Mouse (Mus musculus): ENCODE measurements around the gene Yju2.

The Yju2 gene

DNA sequence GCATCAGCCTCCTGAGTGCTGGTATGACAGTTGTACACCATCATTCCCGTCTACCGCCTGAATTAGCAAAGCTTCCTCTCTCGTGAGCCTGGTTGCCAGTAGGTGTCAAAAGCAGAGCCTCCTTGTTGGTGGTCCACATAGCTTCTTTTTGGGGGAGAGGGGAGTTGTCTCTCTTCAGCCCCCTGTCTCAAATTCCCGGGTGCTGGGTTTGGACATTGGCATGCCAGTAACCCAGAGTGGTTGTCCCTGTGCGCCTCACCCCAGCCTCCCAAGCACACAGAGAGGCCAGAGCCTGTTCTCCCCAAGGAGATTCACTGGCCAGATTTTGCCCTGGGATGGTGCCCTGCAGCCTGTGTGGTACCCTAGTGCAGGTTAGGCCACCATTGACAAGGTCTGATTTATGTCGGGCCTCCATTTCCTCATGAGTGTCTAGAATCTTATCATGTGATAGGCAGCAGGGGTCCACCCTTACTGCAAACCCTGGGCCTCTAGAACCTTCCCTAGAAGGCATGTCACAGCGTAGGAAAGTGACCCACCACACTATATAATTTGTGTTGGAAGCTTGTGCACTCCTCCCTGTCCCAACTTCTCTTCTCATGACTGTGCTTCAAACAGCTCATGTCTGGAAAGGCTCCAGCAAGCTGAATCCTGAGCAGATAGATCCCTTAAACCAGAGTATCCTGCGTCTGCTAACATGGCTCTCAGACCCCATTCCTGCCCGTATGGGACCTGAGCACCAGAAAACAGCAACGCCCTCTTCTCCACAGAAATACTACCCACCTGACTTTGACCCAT, 1.2 kb downstream of the Yju2 start:
- DNase-seq (ENCODE audit: low spot score in 2 of 2) = no peak

DNA sequence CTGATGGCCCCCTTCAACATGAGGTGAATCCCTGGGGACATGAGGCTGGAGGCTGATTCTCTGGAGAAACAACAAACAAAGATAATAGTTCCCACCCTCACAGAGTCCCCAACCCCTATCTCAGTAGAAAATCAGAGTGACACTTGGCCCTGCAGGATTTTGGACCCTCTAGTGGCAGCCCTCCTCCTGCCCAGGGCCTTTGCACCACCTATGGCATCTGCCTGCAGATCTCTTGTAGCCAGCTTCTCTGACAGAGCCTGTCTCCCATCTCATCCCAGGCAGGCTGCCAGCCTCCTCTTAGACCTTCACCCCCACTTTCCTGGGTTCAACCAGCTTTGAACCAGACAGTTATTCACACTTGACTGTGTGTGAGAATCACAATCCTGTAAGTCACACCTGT, 1.9 kb downstream of the Yju2 start:
- DNase-seq (ENCODE audit: low spot score in 2 of 2) = no peak

DNA sequence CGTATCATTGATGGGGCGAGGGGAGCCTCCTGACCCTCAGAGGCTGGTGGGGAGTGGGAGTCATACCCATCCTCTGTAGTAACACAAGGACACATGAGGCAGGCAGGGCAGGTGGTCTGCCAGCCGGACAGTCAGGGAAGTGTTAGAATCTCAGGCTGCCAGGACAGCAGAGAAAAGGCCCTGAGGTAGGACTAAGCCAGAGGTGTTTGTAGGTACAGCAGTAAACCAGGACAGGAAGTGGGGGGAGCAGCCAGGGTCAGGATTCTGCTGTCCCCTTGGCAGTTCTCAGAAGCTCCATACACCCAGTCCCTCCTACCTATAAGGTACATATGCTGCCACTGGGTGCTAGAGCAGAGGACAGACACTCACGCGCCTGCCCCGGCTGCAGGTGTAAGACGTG, 2.7 kb downstream of the Yju2 start:
- peak in 1 of 2 experiments; percentile 4 for DNase-seq (ENCODE audit: low spot score in 2 of 2)

DNA sequence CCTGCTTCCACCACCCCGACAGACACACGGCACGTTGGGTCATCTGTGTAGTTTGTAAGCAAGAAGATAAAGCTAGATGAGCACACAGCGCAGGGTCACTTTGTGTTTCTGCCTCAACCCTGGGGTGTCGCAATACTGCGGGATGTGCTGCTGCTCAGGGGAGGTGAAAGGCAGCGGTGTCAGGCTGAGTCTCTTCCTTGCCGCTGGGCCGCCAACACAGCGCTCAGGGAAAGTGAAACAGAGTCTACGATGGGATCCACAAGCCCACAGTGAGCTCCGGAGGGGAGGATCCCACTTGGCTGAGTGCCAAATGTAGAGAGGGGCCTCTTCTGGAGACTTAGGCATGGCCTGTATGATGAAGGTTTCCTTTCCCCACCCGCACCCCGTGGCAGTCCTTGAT, 4.3 kb downstream of the Yju2 start:
- no peak for DNase-seq (ENCODE audit: low spot score in 2 of 2)

DNA sequence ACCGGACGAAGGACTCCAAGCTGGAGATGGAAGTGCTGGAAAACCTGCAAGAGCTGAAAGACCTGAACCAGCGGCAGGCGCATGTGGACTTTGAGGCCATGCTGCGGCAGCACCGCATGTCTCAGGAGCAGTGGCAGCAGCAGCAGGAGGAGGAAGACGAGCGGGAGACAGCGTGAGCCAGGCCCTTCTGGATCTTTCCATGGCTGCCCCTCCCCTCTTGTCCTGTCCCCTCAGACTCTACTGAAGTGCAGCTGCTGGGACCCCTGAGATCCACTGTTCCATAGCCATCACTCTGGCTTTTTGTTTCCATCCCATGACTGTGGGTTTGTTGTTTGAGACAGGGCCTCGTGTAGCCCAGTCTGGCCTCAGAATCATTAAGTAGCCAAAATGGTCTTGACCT, 5.6 kb downstream of the Yju2 start:
- DNase-seq (ENCODE audit: low spot score in 2 of 2) = no peak

DNA sequence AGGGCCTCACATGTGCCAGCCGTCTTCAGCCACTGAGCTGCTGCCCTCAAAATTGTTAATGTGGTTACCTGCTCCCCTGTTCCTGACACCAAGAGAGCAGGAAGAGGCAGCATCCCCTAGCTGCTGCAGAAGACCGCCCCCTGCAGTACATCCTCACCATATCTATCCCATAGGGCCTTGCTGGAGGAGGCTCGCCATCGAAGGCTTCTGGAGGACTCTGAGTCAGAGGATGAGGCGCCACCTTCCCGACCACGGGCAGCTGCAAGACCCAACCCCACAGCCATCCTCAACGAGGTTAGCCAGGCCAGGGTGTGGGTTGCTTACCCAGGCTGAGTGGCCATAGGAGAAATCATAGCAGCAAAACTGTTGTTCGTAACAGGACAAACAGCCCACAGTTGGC, 6.1 kb downstream of the Yju2 start:
- DNase-seq (ENCODE audit: low spot score in 2 of 2) = no peak

DNA sequence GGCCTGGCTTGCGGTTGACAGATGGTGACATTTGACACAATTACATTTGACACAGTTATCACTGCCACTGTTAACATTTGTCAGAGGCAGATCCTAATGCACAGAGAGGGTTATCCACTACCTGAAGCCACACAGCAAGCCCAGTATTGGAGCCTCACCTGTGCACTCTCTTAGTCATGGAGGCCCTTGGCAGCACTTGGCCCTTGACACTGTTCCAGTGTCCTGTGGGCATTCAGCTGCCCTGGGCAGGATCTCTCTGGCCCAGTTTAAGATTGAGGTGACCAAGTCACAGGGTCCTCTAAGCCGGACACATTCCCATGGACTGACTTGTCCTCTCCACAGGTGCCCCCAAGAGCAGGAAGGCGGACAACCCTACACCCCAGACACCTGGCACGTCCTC, 8.3 kb downstream of the Yju2 start:
- no peak for DNase-seq (ENCODE audit: low spot score in 2 of 2)

DNA sequence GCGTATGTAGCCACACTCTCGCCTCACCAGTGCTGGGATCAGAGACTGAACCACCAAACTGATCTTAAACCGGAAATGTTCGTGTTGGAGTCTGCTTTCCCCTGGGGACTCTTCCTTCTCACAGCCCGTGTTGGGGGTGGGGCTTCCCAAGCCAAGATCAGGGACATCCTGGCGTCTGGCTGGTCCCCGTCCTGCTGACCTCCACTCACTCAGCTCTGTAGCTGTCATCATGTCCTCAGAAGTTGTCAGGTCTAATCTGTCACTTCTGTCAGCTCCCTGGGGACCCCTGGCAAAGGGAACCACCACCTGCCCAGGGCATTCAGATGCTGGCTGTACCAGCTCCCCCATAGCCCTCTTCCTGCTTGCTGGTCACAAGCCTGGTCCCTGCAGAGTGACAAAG, 9.3 kb downstream of the Yju2 start:
- no peak for DNase-seq (ENCODE audit: low spot score in 2 of 2)

DNA sequence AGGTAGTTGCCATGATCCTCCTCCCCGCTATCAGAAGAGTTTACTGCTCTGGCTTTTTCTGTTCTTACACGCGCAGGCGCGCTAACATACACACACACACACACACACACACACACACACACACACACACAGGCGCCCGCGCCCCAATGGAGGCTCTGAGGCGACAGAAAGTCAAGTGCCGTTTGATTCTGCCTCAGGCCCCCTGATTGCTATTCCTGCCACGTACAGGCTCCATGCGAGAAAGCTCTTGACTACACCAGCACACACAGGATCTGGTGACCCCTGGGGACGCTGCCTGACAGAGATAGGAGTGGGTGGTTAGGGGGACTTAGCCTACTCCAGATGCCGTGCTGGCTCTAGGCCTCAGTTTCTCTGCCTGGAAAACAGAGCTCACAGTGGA, 10.7 kb downstream of the Yju2 start:
- DNase-seq (ENCODE audit: low spot score in 2 of 2) = no peak

DNA sequence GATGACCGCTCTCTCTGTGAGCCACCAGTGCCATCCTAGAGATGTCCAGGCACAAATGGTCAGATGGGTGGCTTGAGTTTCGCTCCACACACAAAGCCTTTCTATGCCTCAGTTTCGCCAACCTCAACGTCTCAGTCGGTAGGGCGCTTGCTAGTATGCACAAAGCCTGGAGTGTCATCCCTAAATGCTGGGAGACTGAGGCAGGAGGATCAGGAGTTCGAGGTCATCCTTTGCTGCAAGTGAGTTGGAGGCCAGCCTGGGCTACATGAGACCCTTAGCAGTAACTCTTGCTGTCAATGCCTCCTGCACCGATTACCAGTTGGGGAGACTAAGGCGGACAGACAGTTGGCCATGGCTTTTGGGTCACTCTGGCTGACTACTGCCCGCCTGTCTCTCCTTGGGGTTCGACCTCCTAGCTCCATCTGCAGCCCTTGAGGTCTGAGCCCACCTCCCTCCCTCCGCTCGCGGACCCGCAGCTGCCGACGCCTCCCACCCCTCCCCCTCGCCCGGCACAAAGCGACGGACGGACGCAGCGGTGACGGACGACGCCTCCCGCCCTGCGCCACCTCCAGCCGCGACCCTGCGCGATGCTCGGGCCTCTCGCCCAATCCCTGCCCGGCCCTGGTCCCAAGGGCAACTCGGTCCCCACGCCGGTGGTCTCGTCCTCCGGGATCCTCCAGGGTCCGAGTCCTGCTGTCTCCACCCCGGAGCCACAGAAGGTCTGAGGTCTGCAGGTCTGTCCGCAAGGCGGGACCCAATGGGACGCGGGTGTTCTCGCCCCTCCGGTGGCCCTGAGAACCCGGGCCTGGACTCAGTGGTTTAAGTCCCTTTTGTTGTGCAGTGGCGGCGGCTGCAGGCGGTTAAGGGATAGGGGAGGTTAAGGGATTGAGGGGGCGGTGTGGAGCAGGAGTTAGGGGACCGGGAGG, 11.3 kb downstream of the Yju2 start, which contains the start of gene Shd:
Gene Shd (plus strand): TSS at position 502 of the 926 bp plus-strand sequence.
- no peak for DNase-seq (ENCODE audit: low spot score in 2 of 2)

DNA sequence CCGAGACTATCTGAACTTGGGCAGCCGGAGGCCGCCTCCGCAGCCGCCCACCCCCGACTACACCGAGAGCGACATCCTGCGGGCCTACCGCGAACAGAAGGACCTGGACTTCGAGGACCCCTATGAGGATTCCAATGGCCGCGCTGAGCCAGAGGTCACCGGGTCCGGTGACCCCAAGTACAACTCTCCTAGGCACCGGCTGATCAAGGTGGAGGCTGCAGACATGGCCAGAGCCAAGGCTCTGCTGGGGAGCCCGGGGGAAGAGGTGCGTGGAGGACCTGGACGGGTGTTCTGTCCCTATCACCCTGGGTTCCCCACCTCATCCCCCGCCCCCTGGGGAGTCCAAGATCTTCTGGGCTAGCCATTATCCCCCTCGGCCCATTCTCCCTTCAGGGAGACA, 12.6 kb downstream of the Yju2 start:
- DNase-seq (ENCODE audit: low spot score in 2 of 2) = no peak

DNA sequence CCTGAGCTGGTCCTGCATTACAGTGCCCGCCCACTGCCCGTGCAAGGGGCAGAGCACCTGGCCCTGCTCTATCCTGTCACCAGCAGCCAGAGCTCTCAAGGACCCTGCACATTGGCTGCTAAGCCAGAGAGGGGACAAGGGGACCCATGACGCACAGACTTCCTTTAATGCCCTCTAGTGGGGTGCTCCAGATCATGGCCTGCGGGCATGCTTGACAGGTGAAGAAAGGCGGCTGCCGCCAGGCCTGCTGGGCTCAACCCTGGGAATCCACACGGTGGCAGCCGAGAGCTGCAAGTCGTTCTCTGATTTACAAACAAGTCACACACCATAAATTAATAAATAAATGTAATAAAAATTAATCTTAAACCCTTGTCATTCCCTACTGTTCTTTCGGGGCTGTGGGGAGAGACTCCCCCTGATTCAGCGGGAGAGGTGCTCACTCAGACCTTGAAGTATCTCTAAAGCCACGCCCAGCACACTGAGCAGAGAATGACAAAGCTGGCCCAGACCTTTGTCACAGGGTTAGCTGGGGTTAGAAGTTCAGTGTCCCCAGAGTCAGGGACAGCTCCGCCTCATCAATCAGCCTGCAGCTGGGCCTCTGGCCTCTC, 17.5 kb downstream of the Yju2 start:
- peak; percentile 58 to 64 for DNase-seq (ENCODE audit: low spot score in 2 of 2)

DNA sequence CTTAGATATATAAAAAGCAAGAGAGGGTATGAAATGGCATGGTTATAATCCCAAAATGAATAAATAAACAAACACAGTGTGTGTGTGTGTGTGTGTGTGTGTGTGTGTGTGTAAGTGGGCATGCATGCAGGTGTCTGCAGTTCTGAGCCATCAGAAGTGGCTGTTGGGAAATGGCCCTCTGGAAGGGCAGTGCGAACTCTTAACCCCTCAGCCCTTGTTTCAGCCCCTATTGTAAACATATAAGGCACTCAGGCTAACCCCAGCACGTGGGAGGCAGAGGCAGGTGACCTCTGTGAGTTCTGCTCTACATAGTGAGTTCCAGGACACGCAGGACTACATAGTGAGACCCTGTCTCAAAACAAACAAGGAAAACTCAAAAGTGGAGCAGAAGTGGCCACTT, 18.4 kb downstream of the Yju2 start:
- DNase-seq (ENCODE audit: low spot score in 2 of 2) = no peak

DNA sequence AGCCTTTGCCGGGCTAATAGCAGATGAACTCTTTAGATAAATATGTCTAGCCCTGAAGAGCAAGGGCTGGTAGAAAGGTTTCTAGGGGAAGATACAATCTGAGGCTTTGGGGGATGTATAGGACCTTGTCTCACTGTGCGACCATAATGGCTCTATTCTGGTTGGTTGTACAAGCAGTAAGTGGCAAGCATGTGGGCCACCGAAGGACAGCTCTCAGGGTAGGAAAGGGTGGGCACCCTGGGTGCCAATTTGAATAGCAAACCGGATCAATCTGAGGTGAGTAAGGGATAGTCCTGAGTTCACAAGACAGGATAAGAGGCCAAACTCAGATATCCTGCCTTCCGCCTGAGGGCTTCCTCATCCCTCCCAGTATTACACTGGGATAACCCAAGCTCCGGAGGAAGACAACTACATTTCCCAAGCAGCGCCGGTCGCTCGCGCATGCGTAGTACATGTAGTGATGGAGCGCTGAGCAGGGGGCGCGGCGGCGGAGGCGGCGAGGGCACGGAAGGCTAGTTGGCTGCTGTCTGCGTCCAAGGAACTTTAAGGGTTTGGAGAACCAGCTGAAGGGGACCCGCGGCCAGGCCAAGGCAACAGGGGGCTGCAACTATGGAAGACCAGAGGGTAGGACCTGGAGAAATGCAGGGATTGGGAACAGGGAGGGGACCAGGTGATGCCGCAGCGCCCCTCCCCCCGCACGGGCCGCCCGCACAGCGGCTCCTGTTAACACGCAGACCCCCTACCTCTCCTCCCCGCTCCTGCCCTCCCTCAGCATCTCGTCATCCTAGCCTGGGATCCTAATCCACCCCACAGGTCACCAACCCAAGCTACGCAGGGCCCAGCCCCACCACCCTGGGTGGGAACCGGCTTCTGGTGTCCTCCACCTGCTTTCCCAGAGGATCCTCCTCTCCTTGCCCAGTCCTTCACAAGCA, 27.4 kb downstream of the Yju2 start, which contains the start of gene Fsd1:
Gene Fsd1 (plus strand): TSS at position 480 of the 932 bp plus-strand sequence.
- peak; percentile 71 to 78 for DNase-seq (ENCODE audit: low spot score in 2 of 2)

DNA sequence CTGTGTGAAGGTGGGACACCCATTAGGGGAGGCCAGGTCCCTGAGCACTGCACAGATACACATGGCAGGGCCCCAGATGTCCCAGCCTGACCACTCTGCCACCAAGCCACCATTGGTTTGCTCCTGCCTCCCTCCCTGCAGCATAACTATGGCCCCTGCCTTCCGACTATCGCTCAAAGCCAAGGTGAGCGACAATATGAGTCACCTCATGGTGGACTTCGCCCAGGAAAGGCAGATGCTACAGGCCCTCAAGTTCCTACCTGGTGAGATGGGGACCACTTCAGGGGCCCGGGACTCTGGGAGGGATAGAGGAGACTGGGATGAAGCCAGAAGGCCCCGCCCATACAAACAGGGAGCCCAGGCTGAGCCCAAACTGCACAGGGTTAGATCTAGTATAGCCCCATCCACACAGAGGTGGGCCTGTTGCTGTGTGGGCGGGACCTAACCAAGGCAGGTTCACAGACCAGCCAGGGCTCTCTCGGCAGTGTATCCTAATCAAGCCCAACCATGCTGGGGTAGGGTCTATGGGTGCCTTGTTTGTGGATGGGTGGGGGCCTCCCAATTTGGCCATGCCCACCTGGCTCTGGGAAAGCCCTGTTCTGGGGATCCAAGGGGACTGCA, 31.5 kb downstream of the Yju2 start:
- no peak for DNase-seq (ENCODE audit: low spot score in 2 of 2)

DNA sequence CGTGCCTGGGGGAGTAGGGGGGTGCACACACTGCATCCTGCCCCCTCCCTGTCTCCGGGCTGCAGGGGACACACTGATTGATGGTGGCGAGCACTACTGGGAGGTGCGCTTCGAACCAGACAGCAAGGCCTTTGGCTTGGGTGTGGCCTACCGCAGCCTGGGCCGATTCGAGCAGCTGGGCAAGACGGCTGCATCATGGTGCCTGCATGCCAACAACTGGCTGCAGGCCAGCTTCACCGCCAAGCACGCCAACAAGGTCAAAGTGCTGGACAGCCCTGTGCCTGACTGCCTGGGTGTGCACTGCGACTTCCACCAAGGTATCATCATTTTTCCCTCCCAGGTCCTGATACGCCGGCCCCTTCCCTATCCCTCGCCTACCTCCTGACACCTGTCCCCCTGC, 37.1 kb downstream of the Yju2 start:
- DNase-seq (ENCODE audit: low spot score in 2 of 2) = no peak

DNA sequence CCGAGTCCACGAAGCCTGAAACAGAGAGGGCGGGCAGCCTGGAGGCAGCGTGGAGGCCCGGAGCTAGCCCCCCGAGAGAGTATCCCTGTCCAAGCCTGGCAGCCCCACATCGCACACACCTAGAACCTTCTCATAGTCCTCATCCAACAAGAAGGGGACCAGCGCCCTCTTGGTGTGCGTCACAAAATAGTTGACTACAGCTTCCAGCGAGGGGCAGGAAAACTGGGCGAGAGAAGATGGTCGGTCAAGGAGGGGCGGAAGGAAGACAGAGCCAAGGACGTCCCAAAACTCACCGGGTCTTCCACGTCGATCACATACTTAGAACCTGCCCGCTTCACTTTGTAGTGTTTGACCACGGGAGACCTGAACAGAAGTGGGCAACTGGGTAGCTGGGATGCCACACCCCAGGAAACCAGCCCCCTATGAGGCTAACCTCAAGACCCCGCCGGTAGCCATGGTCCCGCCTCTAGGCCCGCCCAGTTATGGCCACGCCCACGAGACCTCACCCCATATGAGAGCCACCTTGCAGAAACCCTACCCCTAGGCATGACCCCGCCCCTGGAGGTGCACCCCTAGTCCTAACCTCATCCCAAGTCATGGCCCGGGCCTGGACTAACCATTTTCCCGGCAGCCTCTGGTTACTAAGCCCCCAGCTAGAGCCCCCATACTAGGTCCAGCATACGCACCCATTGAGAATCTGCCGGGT, 41.0 kb downstream of the Yju2 start:
- no peak for DNase-seq (ENCODE audit: low spot score in 2 of 2)

DNA sequence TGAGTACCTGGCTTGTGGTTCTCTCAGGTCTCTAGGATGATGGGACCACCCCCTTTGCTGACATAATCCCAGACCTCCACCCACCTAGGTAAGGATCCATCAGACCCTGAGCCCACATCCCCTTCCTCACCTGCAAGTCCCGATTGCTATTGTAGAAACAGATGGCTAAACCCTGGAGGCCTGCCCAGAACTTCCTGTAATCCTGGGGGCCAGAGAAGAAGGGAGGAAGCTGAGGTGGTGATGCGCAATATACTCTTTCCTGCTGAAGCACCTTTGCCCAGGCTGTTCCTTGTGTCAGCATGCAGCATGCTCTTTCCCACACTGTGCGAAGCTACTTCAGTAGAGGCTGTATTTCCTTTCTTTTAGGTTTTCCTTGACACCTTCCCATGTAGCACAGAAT, 44.1 kb downstream of the Yju2 start:
- DNase-seq (ENCODE audit: low spot score in 2 of 2) = no peak

DNA sequence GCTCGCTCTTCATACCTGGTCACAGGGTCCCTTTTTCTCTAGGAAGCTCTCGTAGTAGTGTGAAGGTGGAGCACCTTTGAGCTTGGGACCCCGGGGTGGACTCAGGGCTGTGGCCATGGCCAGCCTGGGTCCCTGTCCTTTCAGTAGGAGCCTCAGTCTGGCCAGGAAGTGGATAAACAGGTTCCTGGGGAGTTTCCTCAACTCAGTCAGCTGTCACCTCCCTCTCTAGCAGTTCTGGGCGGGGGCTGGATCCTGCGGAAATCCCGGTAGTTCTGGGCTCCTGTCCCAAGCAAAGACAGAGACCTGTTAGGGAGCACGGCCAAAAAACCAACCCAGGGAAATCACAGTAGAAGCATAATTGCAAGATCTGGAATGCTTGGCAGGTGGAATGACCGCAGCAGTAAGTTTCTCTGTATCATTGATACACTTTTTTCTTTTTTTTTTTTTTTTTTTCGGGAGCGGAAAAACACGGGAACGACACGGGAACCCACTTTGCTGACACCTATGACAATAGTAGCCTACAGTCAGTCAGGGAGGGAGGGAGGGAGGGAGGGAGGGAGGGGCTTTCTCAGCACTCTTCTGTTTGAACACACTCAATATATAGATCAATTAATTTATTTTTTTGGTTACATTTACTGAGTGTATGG, 46.6 kb downstream of the Yju2 start, which contains the start of the genes Stap2 and Mpnd:
Gene Stap2 (minus strand): TSS at position 170 of the 647 bp plus-strand sequence.
Gene Mpnd (plus strand): TSS at position 297 of the 647 bp plus-strand sequence.
- DNase-seq (ENCODE audit: low spot score in 2 of 2) = no peak

Measured in frontal cortex, postnatal 25 days (tissue).